Mouse (Mus musculus): Measurements from ENCODE around the gene Plekhm3.

- no peak for TF ChIP-seq CTCF (IDR thresholded peaks at IDR 0.05; ENCODE audit: control insufficient read depth, insufficient read depth, insufficient replicate concordance, low read depth, low read length)
- TF ChIP-seq POLR2A (IDR thresholded peaks at IDR 0.05; ENCODE audit: control insufficient read depth, low read depth, low read length), result no peak
Measured at GRCm38 (mm10) chr1:64826348-64827103, 130.1 kb downstream of the Plekhm3 start.

Data from testis, adult 2 months (tissue).